Mouse (Mus musculus) erythroblast, embryonic 14.5 days (primary cell): Measurements from ENCODE around the gene Gfra1.

Experiments
- GATA1 ChIP-seq: IDR thresholded peaks from 2 replicates; pipeline ENCODE4 v1.6.1; 2012; ENCODE audit warnings: low read length, inconsistent platforms, mixed read lengths
- TAL1 ChIP-seq: IDR thresholded peaks from 3 replicates; pipeline ENCODE4 v1.6.1; 2012; ENCODE audit warnings: low read length, inconsistent platforms, mixed read lengths

GRCm38 (mm10) chr19:58315681-58316080, 140.0 kb downstream of the Gfra1 start:
- no peak for TF ChIP-seq GATA1
- TF ChIP-seq TAL1: no peak
